Mouse (Mus musculus) brown adipose tissue, adult 24 weeks (tissue): Measurements from ENCODE around the gene Srpr. TPM values are rescaled to one million over a fixed set of nuclear protein-coding genes. Genes with fewer than 3 reads are reported as not detected.

Experiments used
- H3K27ac ChIP-seq: fragments of 200-500 bp; replicated peaks from 2 replicates; pipeline ENCODE4 v1.5.1; 2012; ENCODE audit warnings: low read depth, mild to moderate bottlenecking, low read length
- H3K4me1 ChIP-seq: fragments of 200-500 bp; 2 replicates; pipeline ENCODE4 v1.6.1; 2012; ENCODE audit warnings: low read length, mixed read lengths; ENCODE audit not compliant: control insufficient read depth, insufficient read depth, insufficient read length
- H3K4me3 ChIP-seq: fragments of 200-500 bp; 2 replicates; pipeline ENCODE4 v1.5.1; 2012; ENCODE audit warnings: low read depth, mild to moderate bottlenecking, low read length, moderate library complexity; ENCODE audit not compliant: insufficient read depth
- polyA plus RNA-seq: library from polyadenylated mRNA; stranded (reverse); fragments of >200 nt; gene quantifications from 2 replicates; pipeline ENCODE4 v1.2.4, GENCODE M21; 2012; ENCODE audit not compliant: missing spikeins, insufficient read depth, insufficient read length

Gene Srpr
- polyA plus RNA-seq, 1 experiment = 71.3 TPM

DNA sequence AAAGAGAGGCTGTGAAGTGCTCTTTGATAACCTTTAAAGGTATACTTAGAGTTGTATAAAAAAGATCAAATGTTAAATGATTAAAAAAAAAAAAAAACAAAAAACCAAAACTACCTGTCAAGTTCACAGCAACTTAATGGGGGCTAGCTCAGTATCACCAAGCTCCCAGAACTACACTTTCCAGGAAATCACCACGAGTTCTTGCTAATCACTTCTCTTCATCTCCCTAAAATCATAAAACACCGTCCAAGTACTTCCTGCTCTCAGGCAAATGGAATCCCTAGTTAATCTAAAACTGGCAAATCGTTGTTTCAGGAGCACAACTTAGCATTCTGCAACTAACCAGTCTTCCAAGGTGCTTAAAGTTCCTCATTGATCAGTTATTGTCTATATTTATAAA is 64.5 kb downstream of the Srpr start:
- Histone ChIP-seq H3K4me3 (no peak overlapping the region), H3K27ac (no peak overlapping the region), H3K4me1 (no peaks in the 10 kb centered on the region)

DNA sequence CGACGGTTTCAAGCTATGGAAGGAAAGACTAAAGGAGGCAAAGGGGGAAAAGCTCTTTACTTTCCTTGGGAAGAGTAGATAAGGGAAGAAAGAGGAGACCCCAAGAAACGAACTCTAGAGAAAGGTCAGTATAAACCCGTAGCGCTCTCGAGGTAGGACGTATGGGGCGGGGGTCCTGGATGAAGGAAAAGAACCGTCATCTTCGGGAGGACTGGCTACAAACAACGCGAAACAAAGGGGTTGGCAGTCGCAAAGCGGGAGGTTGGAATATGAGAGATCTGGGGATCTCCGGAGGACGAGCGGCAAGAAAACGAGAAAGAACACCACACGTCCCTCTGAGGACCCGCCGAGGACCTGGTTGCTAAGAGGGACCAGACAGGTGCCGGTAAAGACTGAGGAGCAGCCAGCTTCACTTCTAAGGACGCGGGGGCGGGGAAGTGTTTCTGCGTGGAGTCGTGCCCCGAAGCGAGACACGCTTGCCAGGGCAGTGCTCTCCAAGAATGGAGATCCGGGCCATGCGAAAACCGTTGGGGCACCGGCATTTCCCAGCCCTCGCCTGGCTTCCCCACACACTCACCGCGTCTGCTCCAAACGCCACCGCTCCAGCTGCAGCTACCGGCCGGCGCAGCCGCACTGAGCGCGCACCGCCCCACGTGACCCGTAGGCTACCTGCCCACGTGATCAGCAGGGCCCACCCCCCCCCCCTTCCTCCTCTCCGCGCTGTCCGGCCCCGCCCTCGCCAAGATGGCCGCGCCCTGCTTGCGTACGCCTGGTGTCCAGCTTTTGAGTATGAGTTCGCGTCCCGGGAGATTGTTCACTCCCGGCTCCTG is 67.4 kb downstream of the Srpr start, which contains the start of the genes Fam118b and Rpusd4:
Gene Fam118b, minus strand, starts transcription at position 660 of the 830 bp plus-strand sequence.
Gene Rpusd4, plus strand, starts transcription at position 720 of the 830 bp plus-strand sequence.
- Histone ChIP-seq H3K4me3 (peak within 1 kb of the TSS; percentile 84), H3K4me1 (no peaks in the 10 kb centered on the region), H3K27ac (peak within 1 kb of the TSS; percentile 68)

DNA sequence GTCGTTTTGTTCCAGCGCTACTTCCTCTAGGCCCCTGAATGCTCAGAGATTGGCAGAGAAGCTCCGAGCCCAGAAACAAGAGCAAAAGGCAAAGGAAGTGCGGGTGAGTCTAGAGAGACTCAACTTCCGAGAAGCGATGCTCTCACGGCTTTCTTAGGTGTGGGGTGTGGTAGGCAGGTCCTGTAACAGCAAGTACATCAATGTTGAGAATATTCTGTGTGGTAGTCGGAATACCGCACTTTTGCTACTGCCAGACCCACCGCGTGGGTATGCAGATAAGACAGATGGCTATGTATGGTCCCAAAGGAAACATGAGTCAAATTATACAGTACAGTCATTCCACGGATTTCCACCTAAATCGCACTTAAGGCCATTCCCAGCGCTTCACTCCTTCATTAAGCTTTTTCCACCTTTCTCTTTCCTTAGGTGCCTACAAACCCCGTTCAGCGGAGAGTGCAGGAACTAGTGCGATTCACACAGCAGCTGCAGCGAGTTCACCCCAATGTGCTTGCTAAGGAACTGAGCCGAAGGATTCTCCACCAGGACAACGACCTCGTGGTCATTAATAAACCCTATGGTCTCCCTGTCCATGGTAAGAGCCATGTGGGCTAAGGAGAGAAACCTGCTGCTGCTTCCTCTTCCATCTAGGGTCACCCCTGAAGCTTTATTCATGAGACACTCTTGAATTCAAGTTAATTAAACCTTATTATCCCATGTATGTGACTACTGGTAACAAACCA is 68.2 kb downstream of the Srpr start:
- Histone ChIP-seq H3K4me1 (no peaks in the 10 kb centered on the region), H3K27ac (peak overlapping the region; percentile 68), H3K4me3 (peak overlapping the region; percentile 81)

DNA sequence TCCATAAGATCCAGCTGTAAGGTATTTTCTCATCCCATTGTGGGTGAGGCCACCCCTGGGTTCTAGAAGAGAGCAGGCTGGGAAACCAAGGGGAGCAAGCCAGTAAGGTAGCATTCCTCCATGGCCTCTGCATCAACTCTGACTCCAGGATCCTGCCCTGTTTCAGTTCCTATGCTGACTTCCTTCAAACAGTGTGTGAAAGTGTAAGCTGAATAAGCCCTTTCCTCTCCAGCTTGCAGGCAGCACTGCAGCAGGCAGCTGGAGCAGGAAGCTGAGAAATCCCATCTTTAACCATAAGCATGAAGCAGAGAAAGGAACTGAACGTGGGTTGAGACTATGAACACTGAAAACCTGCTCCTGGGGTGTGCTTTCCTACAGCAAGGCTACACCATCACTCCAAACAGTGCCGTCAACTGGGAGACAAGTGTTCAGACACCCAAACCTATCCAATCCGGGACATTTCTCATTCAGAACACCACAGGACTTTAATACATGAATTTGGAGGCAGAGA is 77.9 kb downstream of the Srpr start:
- Histone ChIP-seq H3K27ac (0 out of 2 replicates have a peak overlapping the region, but pooled peaks have one; percentile 8), H3K4me1 (no peaks in the 10 kb centered on the region), H3K4me3 (no peak overlapping the region)

DNA sequence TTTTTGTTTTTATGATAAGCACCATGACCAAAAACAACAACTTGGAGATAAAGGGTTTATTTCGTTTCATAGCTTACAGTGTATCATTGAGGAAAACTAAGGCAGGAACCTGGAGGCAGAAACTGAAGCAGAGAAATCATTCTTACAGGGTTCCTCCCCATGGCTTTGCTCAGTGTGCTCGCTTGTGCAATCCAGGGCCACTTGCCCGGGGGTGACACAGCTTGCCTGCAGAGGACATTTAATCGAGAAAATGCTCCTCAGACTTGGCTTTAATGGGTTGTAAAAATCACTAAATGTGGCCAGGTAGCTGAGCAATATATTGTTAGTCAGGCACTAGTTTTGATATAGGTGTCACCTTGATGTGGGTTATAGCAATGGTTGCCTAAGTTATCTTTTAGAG is 78.5 kb downstream of the Srpr start:
- Histone ChIP-seq H3K4me1 (no peaks in the 10 kb centered on the region), H3K4me3 (no peak overlapping the region)

DNA sequence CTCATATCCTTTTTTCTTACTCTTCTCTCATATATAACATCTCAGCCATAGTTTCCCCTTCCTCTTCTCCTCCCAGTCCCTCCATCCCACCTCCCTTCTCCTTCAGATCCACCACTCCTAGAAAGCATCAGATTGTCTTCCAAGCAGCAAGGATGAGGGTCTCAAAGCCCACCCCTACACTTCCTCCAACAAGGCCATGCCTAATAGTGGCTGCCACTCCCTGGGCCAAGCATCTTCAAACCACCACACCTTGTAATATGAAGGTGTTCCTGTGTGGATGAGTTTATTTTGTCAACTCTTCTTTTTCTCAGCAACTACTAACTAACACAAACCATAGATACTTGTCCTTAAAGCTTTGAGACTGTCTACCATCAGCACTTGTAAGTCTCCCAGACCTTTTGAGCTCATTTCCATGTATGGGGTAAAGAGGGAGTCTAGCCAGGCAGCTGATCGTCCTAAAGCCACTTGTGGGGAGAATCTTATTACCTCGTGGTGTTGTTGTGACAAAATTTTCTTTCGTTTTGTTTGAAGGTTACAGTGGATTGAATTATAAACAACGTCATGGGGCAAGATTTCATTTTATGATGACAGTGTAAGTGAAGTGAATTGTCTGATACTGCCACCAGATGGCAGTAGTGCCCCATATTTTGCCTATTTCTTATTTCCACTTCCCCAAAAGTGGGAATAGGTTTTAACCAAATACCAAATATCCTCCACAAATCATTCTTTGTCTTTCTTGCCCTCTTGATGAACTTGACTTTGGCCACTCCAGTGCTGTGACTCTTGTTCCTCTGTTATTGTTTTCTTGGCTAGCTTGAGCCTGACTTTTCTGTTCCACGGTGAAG is 82.3 kb downstream of the Srpr start:
- Histone ChIP-seq H3K4me3 (no peak overlapping the region), H3K27ac (no peak overlapping the region), H3K4me1 (no peaks in the 10 kb centered on the region)

More for the DNA sequence above, 78.5 kb downstream of the Srpr start:
- no peak overlapping the region for H3K27ac ChIP-seq

DNA sequence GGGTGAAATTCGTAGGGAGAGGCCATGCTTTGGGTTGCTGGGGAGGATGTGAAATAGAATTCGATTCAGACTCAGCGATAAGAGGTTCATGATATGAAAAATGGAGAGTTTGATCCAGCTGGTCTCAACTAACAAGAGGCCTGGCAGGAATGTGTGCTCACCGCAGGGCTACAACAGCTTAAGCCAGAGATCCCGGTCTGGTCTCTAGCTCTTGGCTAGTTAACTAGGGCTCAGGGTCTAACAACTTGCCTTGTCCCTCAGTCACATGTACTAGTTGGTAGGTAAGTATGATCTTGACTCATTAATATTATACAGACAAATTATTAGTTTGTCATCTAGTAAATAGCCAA is 82.9 kb downstream of the Srpr start:
- no peaks in the 10 kb centered on the region for H3K4me1 ChIP-seq
- H3K27ac ChIP-seq = no peak overlapping the region
- no peak overlapping the region for H3K4me3 ChIP-seq

DNA sequence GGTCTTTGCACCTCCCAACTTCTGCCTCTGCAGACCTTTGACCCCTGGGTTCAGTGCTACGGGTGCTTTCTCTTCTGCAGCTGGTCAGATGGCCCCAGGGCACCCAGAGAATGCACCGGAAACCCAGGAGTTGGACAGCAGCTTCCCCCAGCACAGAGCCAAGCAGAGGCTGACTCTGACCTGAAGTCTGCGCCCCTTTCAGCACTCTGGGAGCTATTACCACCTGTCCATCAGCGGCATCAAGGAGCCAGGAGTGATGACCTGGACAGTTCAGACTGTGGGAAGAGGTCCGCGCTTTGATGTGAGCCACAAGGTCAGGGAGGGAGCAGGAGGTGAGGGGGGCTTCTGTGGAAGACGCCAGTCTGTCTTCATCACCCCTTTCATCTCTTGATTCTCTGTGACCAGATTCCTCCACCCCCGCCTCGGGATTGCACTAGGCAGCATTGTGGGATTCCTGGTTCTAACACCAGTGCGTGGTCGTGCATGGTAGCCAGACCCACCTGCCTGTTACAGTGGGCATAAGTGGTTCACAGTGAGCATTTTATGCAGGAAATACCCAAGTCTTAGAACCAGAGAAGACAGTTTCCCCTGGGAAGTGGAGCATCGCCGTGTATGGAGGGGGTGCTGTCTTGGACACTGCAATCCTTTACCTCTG is 83.6 kb downstream of the Srpr start:
- Histone ChIP-seq H3K4me1 (no peaks in the 10 kb centered on the region), H3K4me3 (no peak overlapping the region), H3K27ac (no peak overlapping the region)

DNA sequence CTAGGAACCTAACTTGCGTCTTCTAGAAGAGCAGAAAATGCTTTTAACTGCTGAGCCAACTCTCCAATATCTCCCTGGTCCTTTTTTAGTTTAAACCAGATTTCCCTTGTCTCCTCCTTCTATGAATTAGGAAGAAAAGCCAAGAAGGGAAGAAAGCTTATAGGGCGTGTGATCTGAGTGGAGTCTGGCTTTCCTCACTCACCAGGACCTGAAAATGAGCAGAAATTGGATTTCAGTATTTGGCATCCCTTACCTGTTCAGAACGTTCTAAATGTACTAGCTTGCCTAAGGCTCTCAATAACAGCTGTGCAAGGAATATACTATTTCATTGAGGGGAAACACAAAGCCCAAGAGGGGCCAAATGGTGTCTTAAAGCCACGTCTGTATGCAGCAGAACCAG is 84.4 kb downstream of the Srpr start:
- Histone ChIP-seq H3K4me3 (no peak overlapping the region), H3K4me1 (no peaks in the 10 kb centered on the region), H3K27ac (no peak overlapping the region)

DNA sequence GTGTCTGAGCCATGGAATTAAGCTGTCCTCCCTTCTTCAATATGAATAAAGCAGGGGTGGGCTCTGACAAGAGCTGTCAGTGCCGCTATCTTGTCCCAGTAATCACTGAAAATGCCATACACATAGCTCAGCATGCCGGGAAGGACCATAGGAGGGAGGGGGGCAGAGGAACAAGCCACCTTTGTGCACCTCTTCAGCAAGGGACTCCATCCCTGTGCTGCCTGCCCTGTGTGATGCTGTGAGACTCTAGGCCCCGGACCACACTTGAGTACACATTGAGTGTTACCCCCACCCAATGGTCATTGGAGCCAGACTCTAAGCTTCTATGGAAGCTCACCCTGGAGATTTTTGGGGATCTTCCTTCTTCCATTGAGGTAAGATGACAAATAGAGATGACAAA is 86.4 kb downstream of the Srpr start:
- H3K4me3 ChIP-seq = no peak overlapping the region
- H3K4me1 ChIP-seq = no peaks in the 10 kb centered on the region
- H3K27ac ChIP-seq = no peak overlapping the region

DNA sequence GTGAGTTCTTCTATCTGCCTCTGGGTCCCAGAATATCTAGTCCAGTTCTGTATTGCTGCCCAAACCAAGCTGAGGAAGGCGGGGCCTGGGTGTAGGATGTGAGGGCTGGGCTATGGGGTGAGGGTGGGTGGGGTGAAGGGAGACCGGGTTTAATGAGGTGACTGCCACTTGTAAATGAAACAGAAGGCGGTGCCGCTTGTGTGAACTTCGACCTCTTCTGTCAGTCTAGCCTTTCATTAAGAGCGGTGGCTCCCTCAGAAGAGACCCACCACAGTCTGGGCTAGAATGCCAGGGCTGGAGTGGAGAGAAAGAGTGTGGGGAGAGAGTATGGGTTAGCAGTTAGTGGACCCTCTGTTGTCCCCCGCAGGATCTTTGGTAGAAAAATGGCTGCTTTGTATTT is 90.0 kb downstream of the Srpr start:
- H3K27ac ChIP-seq = no peak overlapping the region
- H3K4me3 ChIP-seq = no peak overlapping the region
- H3K4me1 ChIP-seq = peaks cover 8% of the 10 kb centered on the region

DNA sequence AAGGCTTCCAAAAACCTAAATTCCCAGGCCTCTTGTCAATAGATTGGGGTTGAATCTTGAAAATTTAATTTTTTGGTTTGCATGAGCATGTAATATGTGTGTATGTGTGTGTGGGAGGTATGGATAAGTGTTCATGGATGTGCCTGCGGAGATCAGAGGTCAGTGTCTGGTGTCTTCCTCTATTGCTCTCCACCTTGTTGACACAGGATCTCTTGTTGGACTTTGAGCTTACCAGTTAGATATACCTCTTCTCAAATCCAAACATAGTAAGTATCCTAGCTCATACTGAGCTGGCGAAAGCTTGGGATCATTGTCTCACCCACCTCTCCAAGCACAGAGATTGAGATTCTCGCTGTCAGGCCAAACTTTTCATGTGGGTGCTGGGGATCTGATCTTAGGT is 90.4 kb downstream of the Srpr start:
- no peak overlapping the region for H3K27ac ChIP-seq
- H3K4me1 ChIP-seq = peaks cover 8% of the 10 kb centered on the region
- H3K4me3 ChIP-seq = no peak overlapping the region

DNA sequence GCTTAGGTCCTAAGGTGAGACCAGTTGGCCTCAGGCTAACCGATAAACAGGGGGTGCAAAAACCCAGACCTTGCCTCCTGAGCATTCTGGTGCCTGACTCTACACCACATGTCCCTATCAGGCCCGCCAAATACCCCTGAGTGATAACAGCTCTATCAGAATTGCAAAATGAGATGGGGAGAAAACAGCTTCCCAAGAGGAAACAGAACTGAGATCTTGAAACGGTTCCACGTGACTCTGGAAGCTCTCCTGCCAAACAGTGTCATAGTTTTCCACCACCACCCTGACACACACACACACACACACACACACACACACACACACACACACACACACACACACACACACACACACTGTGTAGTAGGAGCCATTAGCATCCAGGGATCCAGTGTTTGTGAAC is 90.9 kb downstream of the Srpr start:
- no peak overlapping the region for H3K4me3 ChIP-seq
- 0 out of 2 replicates have a peak overlapping the region, but pooled peaks have one; percentile 46 for H3K27ac ChIP-seq
- H3K4me1 ChIP-seq = peaks cover 8% of the 10 kb centered on the region

DNA sequence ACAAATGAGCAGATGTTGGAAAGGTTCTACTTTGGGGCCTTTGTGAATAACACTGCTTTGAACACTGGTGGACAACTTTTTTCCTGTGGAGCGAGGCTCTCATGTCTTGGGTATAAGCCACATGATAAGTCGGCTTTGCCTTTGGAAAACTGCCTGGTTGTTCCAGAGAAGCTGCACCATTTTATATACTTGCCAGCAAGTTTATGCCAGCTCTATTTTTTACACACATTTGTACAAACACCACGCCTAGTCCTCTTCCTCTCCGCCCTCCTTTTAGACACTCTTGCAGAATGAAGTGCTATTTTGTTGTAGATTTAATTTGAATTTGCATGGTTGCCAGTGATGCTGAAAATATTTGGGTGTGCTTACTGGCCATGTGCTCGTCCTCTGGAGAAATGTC is 93.5 kb downstream of the Srpr start:
- Histone ChIP-seq H3K27ac (no peak overlapping the region), H3K4me1 (peaks cover 8% of the 10 kb centered on the region), H3K4me3 (no peak overlapping the region)
